Mouse (Mus musculus) adrenal gland, adult 2 months (tissue): Measurements from ENCODE around the gene Birc7. TPM values are rescaled to one million over a fixed set of nuclear protein-coding genes. Genes with fewer than 3 reads are reported as not detected.

Experiments used
- DNase-seq: peaks from one replicate; pipeline ENCODE4 v3.0.0; 2021
- long read RNA-seq: library from polyadenylated mRNA; stranded (forward); transcript quantifications from one replicate; pipeline ENCODE4 v2.0.0, GENCODE M21; 2021
- polyA plus RNA-seq: library from polyadenylated mRNA; depleted of rRNA; stranded (reverse); fragments of >200 nt; gene quantifications from 2 replicates; pipeline ENCODE4 v1.2.3, GENCODE M21; 2012; rRNA removed
- total RNA-seq, 2 experiments: library from RNA; stranded (reverse); gene quantifications; 2 replicates each; pipeline ENCODE4 v1.2.3; 2021

Gene Birc7
- not detected for total RNA-seq
- not detected in 2 replicates for polyA plus RNA-seq
- long read RNA-seq, result 0 reads

- no peak for DNase-seq
Observed at GRCm38 (mm10) chr2:180928723-180929122, at the start of gene Birc7. TSS of gene Birc7 (plus strand) at chr2:180929023.

GRCm38 (mm10) chr2:180879365-180880067 is 49.3 kb upstream of the Birc7 start:
- DNase-seq, result no peak

- no peak for DNase-seq
Observed at GRCm38 (mm10) chr2:180881281-180881680, 47.5 kb upstream of the Birc7 start.

GRCm38 (mm10) chr2:180885270-180885669 is 43.6 kb upstream of the Birc7 start:
- DNase-seq, result no peak

- DNase-seq, result no peak
Observed at GRCm38 (mm10) chr2:180889271-180889920, 39.4 kb upstream of the Birc7 start.

- DNase-seq, result no peak
Observed at GRCm38 (mm10) chr2:180889921-180890280, 38.9 kb upstream of the Birc7 start.

- no peak for DNase-seq
Observed at GRCm38 (mm10) chr2:180890422-180891074, 38.3 kb upstream of the Birc7 start.

- no peak for DNase-seq
Observed at GRCm38 (mm10) chr2:180891075-180891834, 37.6 kb upstream of the Birc7 start.

GRCm38 (mm10) chr2:180891835-180892323 is 36.9 kb upstream of the Birc7 start:
- no peak for DNase-seq

- peak; percentile 54 for DNase-seq
Observed at GRCm38 (mm10) chr2:180892841-180893521, 35.8 kb upstream of the Birc7 start.

GRCm38 (mm10) chr2:180893537-180894028 is 35.2 kb upstream of the Birc7 start:
- DNase-seq, result peak; percentile 22

GRCm38 (mm10) chr2:180894029-180894623 is 34.7 kb upstream of the Birc7 start:
- DNase-seq, result peak; percentile 68

GRCm38 (mm10) chr2:180894734-180895133 is 34.1 kb upstream of the Birc7 start:
- peak; percentile 58 for DNase-seq

- no peak for DNase-seq
Observed at GRCm38 (mm10) chr2:180895321-180895720, 33.5 kb upstream of the Birc7 start.

- no peak for DNase-seq
Observed at GRCm38 (mm10) chr2:180895837-180896525, 32.8 kb upstream of the Birc7 start.

GRCm38 (mm10) chr2:180896819-180897625 is 31.8 kb upstream of the Birc7 start:
- DNase-seq, result no peak

GRCm38 (mm10) chr2:180897857-180898256 is 31.0 kb upstream of the Birc7 start:
- DNase-seq, result no peak

GRCm38 (mm10) chr2:180902086-180902485 is 26.7 kb upstream of the Birc7 start:
- DNase-seq, result no peak

GRCm38 (mm10) chr2:180904435-180905208 is 24.2 kb upstream of the Birc7 start:
- no peak for DNase-seq
